Mouse (Mus musculus): ENCODE results near the gene St3gal3.
A peak's percentile ranks its signal among the peaks of the same experiment; 100 is the strongest.

Gene St3gal3

DNA sequence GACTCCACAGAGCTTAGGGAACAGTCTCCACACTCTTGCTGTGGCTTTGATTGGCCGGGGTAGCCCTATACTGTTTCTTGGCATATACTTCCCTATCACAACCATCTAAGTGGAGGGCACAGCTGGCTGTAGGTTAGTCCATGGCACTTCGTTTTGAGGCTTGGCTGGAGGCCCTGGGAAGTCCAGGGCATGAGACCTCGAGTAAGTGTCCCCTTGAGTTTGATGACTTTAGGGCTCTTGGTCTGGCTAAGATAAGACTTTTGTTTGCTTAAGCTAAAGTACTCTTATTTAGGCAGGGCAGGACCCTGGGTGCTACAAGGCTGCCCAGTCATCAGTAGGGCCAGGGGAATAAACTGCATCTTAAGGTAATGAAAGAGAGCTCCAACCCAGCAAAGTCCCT is 236.6 kb downstream of the St3gal3 start:
- DNase-seq (ENCODE audit: low read depth, low spot score), result no peak

DNA sequence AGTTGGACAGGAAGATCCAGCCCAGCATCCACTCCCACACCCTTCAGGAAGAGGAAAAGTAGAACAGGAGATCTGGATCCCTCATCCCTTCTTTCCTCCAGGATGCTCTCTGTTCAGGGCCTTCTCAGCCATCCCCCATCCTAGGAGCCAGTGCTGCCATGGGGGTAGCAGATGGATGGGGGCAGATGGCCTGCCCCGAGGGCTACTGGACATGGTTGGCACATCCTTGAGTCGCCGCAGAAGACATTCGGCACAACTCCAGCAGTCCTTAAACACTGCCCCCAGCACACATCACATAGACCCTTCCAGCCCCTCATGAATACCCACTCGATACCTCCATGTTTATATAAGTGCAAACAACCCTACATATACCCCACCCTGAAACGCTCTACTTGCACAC is 238.7 kb downstream of the St3gal3 start:
- no peak for DNase-seq (ENCODE audit: low read depth, low spot score)

DNA sequence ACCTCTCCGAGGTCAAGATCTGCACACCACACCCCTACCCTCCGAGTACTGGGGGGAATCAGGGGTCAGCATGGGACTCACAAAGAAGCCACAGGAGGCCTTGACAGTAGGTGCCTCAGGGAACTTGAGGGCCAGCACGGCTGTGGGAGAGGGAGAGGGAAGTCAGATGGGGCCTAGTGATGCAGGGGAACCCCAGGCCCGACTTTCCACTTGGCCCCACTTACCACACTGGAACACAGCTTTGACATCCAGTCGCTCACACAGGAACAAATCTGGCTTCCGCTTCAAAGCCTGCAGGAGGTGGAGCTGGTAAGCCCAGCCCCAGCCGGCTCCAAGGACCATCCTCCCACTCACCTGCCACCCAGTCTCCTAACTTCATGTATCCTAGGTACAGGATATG is 239.4 kb downstream of the St3gal3 start:
- no peak for DNase-seq (ENCODE audit: low read depth, low spot score)

DNA sequence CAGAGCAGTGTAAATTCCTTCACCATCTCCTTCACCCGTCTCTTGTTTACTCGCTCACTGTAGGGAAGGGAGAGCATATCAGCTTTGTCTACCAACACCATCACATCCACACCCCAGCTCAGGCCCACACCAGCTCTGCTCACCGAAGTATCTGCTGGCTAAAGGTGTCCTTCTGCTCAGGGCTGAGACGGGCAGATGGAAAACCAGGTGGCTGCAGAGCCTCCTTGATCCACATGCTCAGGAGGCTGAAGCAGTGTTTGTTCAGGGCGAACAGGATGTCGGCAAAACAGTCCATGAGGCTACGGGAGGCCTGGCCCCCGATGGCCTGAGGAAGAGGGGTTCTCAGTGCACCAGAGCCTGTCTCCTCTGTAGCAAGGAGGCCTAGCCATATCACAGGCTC is 240.1 kb downstream of the St3gal3 start:
- no peak for DNase-seq (ENCODE audit: low read depth, low spot score)

DNA sequence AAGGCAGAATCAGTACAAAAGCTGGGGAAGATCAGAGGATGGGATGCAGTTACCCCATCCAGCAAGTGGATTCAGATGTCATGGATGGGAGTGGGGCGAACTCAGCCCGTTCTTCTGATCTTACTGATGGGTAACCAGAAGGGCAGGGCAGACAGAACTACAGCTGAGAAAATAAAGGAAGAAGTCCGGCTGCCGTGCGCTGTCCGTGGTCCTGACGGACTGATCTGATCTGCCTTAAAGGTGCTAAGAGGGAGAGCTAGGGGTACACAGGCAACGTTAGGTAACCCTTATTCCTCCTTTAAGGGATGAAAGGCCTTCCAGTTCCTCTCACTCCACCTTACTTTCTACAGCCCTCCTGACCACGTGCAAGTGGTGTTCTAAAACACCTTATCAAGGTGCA is 241.3 kb downstream of the St3gal3 start:
- DNase-seq (ENCODE audit: low read depth, low spot score), result peak; percentile 71

DNA sequence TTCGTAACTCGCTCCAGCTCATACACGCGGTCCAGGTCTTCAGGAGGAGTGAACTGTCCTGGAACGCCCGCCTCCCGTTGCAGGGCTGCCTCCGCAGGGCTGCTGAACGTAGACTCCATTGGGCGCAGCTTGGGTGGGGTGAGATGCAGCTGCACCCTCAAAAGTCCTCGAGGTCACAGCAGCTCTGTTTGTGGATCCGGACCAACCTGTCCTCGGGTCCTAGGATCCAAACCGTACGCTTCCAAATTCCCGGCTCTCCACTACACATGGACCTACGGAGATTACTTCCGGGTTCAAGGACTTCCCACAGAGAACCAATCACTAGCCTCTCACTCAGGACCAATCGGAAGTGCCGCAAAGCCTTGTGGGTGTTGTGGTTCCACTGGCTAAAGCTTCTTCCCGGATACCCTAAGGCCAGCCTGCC is 243.0 kb downstream of the St3gal3 start, which contains the start of gene Dph2:
Gene Dph2, minus strand, starts transcription at position 295 of the 424 bp plus-strand sequence.
- peak; percentile 92 for DNase-seq (ENCODE audit: low read depth, low spot score)

DNA sequence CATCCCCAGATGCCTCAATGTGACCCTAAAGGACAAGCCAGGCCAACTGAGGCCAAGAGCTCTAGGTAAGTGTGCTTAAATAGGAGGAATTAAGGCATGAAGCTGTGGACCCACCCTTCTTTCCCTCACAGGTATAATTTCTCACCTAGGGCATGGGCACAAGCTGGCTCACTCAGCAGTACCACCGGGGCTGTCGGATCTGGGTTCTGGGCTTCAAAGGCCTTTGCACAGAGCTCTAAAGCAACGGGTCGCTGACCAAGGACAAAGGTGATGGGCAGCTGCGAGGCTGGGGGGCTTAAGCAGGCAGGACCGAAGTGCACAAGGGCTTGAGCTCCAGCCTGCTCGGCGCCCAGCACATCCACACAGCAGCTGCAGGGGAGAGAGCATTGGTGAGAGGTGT is 244.0 kb downstream of the St3gal3 start:
- DNase-seq (ENCODE audit: low read depth, low spot score), result no peak

GRCm38 (mm10) chr4:117890031-117890430 is 244.7 kb downstream of the St3gal3 start:
- no peak for DNase-seq (ENCODE audit: low read depth, low spot score)

GRCm38 (mm10) chr4:117889471-117889870 is 245.2 kb downstream of the St3gal3 start:
- DNase-seq (ENCODE audit: low read depth, low spot score), result no peak

DNA sequence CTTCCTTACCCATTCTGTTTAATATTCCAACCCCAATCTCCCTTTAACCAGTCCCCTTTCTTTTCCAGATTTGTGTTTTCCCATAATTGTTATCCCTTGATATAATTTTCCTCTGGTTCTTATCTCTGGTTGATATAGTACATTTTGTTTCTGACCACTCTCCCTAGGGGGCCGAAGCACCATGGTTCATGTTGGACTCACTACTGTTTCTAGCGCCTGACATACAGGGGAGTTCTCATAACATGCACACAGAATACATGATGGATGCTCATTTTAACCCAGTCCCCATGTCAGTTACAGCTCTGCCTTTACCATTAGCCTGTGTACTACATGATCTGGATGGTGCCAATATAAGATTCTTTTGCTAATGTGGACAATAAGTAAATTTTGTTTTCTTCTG is 246.8 kb downstream of the St3gal3 start:
- no peak for DNase-seq (ENCODE audit: low read depth, low spot score)

DNA sequence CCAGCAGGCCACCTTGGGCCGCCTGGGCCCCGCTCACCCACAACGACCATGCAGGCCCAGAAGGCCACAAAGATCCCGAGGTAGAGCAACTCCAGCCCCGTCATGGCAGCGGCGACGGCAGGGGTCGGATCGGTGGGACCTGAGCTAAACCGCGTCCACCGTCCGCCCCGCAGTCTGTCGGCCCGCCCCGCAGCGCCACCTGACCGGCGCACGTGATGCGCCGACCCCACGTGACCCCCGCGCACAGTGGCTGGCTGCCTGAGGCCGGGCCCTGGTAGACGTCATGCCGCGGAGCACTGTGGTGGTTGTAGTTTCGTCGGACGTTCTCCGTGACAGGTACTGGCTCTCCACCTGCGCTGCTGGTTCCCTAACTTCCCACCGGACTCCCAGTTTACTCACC is 247.6 kb downstream of the St3gal3 start, which contains the start of gene Atp6v0b:
Gene Atp6v0b, minus strand, starts transcription at position 201 of the 400 bp plus-strand sequence.
- peak; percentile 91 for DNase-seq (ENCODE audit: low read depth, low spot score)

GRCm38 (mm10) chr4:117886644-117887043 is 248.1 kb downstream of the St3gal3 start:
- no peak for DNase-seq (ENCODE audit: low read depth, low spot score)

- DNase-seq (ENCODE audit: low read depth, low spot score), result no peak
These were observed 248.7 kb downstream of the St3gal3 start for GRCm38 (mm10) chr4:117885994-117886393.

- no peak for DNase-seq (ENCODE audit: low read depth, low spot score)
These were observed 249.6 kb downstream of the St3gal3 start for GRCm38 (mm10) chr4:117885093-117885492.

DNA sequence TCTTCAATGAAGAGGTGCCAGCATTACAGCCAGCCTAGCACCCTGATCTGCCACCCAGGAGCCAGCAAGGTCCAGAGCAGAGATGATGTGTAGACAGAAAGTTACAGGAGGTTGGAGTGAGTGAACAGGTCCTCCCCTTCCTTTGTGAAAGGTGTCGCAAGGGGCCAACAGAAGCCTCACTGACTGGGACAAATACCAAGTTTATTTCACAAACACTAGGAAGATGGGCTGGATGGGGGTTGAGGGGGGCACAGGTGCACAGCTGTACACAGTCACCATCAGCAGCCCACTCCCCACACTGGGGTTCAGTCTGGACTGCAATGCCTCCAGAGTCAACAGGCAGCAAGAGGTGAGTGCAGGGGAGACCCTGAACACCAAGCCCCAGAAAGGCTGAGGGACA is 250.6 kb downstream of the St3gal3 start:
- DNase-seq (ENCODE audit: low read depth, low spot score), result no peak

DNA sequence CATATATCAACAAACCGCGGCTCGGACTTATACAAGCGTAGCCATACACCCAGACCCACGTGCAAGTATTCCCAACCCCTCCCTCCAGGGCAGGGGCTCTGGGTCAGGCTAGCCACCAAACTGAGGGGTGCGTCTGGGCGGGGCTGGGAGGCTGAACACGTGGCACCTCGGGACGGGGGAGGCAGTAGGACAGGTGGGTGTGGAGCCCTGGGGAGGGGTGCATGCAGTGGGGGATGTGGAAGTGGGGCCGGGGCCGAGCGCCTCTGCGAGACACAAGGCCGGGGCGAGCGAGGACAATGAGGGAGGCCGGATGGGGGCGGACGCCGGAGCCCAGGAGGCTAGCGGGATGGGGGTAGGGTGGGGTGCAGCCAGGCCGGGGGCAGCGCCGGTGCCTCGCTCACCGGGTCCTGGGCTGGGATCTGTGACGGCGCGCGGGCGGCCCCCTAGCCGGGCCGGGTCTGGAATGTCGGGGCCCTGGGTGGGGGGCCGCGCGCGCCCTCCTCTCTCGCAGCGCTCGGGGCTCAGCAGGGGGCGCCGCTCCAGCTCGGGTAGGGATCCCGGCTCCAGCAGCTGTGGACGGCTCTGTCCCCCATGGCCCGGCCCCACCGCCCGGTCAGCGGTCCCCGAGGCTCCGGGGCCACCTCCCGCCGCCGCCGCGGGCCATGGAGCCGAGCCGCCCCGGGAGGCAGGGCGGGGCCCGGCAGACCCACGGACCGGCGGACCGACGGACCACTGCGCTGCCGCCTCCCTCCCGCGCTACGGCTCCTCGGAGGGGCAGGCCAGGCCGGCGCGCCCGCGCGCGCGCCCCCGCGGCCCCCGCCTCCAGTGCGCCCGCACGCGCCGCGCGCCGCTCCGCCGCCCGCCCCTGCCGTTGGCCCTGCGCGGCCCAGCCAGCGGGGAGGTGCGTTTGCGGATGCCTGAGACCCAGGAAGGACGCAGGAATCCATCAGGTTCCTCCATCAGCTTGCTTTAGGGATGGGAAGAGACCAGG is 251.7 kb downstream of the St3gal3 start, which contains the start of gene B4galt2:
Gene B4galt2, minus strand, starts transcription at position 787 of the 991 bp plus-strand sequence.
- peak; percentile 54 for DNase-seq (ENCODE audit: low read depth, low spot score)

All from mesoderm, embryonic 11.5 days (tissue).